Mouse (Mus musculus) embryo, embryonic 9.5 days (tissue): ENCODE measurements around the gene Clec10a.

Source experiments
- DNase-seq: peaks from one replicate; pipeline ENCODE4 v3.0.0-alpha.2; 2017; ENCODE audit errors: extremely low spot score

Gene Clec10a

DNA sequence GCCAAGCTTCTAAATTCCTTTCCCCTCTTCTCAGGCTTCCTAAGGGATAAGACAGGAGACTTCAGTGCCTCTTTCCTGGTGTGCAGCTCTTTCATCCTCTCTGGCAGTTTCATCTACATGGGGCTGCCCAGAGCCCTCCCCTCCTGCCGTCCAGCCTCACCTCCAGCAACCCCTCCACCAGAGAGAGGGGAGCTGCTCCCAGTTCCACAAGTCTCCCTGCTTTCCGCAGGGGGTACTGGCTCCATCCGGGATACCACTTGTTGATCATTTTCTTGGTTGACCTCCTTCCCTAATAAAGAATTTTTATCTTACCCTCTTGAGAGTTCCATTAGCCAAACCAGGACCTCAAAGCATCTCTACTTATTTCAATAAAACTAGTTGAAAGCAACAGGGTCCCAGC lies 60.1 kb downstream of the Clec10a start:
- DNase-seq: no peak

DNA sequence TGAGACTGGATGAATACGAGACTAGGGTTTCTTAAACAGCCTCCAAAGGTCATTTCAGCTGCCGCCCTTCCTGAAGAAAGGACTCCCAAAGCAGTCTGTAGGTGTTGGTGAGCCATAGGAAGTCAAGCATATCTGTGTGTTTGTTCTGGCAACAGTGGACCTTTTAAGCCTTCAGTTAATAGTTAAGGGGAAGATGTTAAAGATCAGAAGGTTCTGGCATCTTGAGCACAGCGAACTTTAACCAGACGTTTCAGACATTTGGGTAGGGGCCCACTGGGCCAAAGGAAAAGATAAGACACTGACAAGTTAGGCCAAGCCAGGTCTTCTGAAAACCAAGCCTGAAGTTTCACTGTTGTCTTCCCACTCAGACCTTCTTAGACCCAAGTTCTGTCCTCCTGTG lies 62.0 kb downstream of the Clec10a start:
- DNase-seq: no peak

DNA sequence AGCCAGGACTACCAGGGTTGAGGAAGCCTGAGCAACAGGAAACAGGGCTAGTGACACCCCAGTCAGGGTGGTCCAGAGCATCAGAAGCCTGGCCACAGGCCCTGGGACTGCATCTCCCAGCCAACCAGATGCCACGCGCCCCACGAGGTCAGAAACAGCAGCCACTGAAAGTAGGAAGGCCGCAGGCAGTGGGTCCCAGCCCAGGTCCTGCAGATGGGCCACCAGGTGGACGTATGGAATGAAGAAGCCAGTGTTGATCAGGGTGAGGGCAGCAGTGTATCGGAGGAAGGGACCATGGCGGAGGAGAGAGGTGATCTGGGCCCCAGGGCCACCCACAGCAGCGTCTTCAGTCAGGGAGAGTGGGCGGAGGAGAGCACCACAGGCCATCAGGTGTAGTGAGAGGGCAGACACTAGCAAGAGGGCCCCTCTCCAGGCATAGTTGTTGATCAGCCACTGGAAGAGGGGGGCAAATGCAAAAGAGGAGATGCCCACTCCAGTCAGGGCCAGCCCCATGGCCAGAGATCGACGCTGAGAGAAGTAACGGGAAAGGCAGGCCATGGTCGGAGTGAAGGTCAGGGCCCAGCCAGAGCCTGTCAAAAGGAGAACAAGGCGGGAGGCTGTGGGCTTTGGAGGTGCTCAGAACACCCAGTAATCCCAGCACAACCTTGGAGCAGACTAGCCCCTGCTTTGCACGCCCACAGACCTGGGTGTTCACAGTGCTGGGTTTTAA lies 62.9 kb downstream of the Clec10a start:
- no peak for DNase-seq

DNA sequence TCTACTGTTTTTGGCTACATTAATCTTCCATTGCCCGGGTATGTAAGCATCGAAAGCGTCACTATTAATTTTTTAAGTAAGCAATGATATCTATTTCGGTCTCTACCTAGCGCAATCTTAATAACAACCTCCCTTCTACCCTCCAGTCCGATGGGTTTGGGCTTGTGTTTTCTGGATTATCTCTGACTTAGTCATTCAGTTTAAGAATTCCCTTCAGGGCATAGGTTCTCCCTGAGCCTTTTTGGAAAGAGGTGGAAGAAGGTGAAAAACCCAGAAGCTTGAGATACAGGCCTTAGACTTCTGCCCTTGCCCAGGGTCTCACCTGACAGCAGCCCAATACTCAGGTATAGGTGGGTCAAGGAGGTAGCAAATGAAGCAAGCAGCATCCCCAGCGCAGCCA lies 63.9 kb downstream of the Clec10a start:
- no peak for DNase-seq

DNA sequence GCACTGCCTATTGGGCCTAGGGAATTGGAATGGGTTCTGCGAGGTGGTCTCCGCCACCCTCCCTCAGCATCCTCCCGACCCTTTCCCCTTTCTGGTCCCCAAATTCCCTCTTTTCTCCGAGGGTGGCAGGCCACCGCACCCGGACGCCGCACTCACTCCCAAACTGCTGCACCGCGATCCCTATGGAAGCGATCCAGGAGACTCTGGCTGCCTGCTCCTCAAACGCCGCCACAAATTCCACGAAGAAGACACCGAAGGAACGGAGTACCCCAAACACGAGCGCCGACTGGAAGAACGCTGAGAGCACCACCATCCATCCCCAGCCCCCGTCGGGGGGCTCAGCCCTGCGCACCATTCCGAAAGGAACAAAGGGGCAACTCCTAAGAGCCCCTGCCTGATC lies 64.3 kb downstream of the Clec10a start:
- DNase-seq: no peak
